Mouse (Mus musculus) gastrocnemius, adult 8-10 months (tissue): ENCODE measurements around the gene Tex11. TPM values are rescaled to one million over a fixed set of nuclear protein-coding genes. Genes with fewer than 3 reads are reported as not detected.
"Not testable (repeated sequence)": the region's sequence is repeated elsewhere in the genome, so short reads cannot be mapped to it uniquely, and the experiment has no call there.

Source experiments
- DNase-seq, 2 experiments: peaks; one replicate each; pipeline ENCODE4 v3.0.0; 2022; ENCODE audit warnings: low spot score in 2 of 2
- total RNA-seq, 4 experiments: library from RNA; stranded (reverse); gene quantifications; 2 replicates each; pipeline ENCODE4 v1.2.4; 2022

The Tex11 gene
- not detected for total RNA-seq

GRCm38 (mm10) chrX:101059541-101059940 lies at the start of gene Tex11:
TSS of gene Tex11 (minus strand) at chrX:101059667.
- DNase-seq = no peak

- no peak for DNase-seq
These were observed 26.5 kb upstream of the Tex11 start, which contains the start of gene Slc7a3 for GRCm38 (mm10) chrX:101085920-101086319. TSS of gene Slc7a3 (minus strand) at chrX:101086020.

DNA sequence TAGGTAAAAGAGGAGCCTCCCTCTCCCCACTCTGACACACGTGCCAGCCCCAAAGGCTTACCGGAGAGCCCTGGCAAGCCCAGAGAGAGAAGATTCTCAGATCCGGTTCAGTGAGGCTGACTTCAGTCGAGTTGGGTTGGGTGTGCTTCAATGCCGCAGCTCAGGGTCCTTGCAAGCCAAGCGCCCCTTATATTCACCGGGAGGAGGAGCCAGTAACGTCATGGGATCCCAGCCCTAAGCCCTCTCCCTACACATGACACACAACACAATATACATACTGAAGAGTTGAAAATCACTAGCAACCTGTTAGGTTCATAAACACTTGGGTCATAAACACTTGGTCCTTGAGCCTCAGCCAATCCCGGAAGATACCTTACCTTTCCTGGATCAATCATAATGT lies 25.7 kb upstream of the Tex11 start:
- DNase-seq = not testable (repeated sequence)

DNA sequence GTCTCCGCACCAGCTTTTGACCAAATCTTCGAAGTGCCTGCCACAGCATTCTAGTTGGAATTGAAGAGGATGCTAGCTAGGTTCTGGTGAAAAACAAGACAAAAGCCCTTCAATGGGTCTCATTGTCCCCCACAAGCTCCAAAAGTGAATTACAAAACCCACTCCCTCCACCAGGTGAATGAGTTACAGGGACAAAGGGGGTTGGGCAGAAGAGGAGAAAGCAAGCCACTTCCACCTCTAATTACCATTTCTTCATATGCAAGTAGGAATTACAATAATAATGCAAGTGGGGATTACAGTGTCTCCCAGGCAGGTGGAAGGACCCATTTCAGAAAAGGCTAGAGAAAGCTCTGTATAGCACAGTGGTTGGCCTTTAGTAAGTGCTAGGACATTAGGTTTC lies 24.7 kb upstream of the Tex11 start:
- no peak for DNase-seq

GRCm38 (mm10) chrX:101065245-101065644 lies 5.8 kb upstream of the Tex11 start:
- DNase-seq = no peak

DNA sequence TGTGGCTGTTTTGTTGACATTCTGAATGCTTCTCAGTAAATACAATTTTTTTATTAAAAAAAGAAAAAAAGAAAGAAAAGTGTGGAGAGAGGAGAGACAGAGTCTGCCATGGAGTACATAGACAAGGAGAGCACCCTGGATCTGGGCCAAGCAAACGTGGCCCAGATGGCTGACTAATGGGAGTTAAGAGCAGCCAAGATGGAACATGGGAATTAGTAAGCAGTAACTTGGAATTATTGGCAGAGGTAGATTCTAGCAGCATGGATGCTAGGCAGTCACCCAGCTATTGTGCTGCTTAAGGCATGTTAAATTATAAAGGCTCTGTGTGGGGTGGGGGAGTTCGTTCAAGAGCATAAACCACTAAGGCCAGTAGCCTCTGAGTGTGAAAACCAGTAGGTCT lies 4.0 kb upstream of the Tex11 start:
- no peak for DNase-seq

GRCm38 (mm10) chrX:100943640-100944039 lies 115.8 kb downstream of the Tex11 start:
- no peak for DNase-seq

DNA sequence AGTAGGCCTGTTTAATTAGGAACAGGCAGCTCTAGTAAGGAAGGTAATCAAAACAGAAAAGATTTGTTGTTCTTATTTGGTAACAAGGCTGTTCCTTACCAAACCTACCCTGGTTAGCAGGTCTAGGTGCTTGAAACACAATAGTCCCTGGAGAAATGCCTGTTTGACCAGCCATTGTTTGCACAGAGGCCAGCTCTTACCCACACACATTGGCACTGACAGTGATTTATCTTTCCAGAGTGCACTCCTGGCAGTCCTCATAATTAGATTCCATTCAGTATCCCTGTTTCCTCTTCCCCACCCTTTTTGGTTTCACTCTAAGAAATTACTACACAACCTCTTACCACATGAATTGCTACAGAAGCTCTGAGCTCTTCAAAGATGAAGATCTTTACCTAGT lies 220.3 kb downstream of the Tex11 start:
- DNase-seq = no peak

DNA sequence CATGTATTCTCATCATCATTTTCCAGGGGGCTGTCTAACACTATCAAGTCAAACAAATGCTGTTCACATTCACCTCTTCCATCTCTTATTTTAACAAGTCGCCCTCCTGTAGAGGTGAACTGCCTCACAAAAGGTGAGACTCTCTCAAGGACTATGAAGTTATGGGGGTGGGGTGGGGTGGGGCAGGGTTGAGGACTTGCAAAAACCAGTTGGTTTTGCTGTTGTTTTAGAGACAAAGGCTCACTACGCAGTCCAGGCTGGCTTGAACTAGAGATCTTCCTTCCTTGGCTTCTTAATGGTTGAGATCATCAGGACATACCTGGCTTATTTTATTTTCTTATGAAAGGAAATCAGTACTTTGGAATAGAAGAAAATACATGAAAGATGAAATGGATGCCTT lies 226.7 kb downstream of the Tex11 start:
- DNase-seq = no peak

- no peak for DNase-seq
These were observed 233.9 kb downstream of the Tex11 start for GRCm38 (mm10) chrX:100825557-100825956.

GRCm38 (mm10) chrX:100821149-100821548 lies 238.3 kb downstream of the Tex11 start:
- DNase-seq = no peak

- DNase-seq = no peak
These were observed 240.8 kb downstream of the Tex11 start for GRCm38 (mm10) chrX:100818681-100819080.

GRCm38 (mm10) chrX:100815766-100816165 lies 243.7 kb downstream of the Tex11 start:
- no peak for DNase-seq

GRCm38 (mm10) chrX:100814139-100814538 lies 245.3 kb downstream of the Tex11 start:
- no peak for DNase-seq

GRCm38 (mm10) chrX:100811129-100811528 lies 248.3 kb downstream of the Tex11 start:
- no peak for DNase-seq

GRCm38 (mm10) chrX:100802034-100802433 lies 257.4 kb downstream of the Tex11 start:
- no peak for DNase-seq

- no peak for DNase-seq
These were observed 258.8 kb downstream of the Tex11 start for GRCm38 (mm10) chrX:100800643-100801042.

- DNase-seq = no peak
These were observed 261.5 kb downstream of the Tex11 start for GRCm38 (mm10) chrX:100797851-100798527.

- no peak for DNase-seq
These were observed 262.1 kb downstream of the Tex11 start for GRCm38 (mm10) chrX:100797370-100797769.

GRCm38 (mm10) chrX:100796741-100797090 lies 262.8 kb downstream of the Tex11 start:
- DNase-seq = no peak

DNA sequence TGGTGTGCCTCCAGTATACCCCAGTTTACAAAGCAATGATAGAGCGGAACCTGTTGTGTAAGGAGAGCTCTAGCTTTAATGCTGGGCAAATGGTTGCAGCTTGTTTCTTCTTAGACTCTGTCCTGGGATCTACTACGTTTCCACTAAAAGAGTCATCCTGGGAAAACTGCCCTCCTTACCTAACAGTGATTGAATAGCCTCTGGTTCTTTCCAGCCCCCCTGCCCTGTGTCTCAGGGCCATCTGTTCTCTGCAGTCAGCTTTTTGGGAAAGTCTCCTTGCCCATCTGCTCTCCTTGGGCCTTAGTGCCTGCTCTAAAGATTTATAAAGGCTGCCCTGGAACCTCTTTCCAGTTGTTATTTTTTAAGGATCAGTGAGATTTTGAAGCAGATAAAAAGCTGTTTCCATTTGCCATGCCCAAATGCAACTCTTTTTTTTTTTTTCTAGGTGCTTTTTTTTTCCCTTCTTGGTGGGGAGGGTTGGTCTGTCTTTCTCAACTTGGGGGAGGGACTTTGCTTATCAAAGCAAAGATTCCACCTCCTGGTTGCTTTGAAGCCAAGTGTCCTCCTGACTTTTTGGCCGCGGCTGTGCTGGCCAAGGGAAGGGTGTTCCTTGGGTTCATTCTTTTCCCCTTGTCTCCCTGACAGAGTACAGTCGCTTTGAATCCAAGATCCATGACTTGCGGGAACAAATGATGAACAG lies 263.3 kb downstream of the Tex11 start:
- no peak for DNase-seq

DNA sequence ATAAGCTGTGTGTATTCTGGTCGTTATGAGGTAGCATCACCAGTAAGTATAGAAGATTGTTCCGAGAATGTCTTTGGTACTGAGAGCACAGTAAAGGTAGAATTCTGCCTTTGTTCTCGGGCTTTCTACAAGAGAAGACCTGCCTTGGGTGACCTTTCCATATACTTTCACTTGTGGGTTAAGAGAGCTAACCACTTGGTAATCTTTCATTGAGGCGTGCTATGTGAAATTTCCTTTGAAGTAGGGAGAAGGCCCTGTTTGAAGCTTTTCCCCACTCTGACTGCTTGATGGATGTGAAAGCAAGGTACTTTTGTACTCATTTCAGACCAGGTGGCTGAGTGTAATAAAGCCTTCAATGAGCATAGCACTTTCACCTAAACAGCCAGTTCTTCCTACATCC lies 270.1 kb downstream of the Tex11 start:
- DNase-seq = no peak
